Mouse (Mus musculus): ENCODE results near the gene Syce1l. TPM values are rescaled to one million over a fixed set of nuclear protein-coding genes. Genes with fewer than 3 reads are reported as not detected.

Syce1l gene
- total RNA-seq (2022): not detected

GRCm38 (mm10) chr8:113642926-113643325, at the start of gene Syce1l:
Syce1l (plus strand) TSS chr8:113643213.
- no peak for DNase-seq (ENCODE audit: low spot score in 2 of 2)

DNA sequence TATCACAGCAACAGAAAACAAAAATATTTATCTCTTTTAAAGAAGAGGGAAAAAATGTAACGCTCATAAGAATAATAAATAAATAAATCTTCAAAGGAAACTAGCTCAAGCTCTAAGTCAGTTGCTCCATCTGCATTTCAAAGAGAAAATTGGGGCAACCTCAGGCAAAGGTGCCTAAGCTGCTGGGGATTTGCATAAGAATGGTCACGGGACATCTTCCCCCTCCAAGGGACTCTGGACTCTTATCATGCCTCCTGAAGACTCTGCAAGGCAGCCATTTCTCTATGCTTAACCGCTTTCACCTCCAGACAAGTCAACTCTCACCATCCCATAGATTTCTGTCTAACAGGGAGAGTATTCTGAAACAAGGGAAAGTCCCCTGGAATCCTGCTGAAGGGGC, 44.6 kb upstream of the Syce1l start:
- DNase-seq (ENCODE audit: low spot score in 2 of 2): no peak

DNA sequence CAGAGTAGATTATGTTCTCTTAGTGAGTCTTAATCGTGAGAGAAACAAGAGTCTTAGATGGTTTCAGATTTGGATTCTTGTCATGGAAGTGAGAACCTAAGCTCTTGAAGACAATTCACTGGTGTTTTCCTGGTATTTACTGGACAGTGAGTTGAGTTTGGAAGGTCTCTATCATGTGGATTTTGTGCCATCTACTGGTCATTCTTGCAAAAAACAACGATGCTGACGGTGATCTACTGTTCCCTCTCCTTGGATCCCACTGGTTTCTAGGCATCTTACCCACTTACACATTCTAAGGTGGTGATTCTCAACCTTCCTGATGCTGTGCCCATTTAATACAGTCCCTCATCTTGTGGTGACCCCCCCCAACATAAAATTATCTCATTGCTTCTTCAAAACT, 10.4 kb upstream of the Syce1l start:
- no peak for DNase-seq (ENCODE audit: low spot score in 2 of 2)

DNA sequence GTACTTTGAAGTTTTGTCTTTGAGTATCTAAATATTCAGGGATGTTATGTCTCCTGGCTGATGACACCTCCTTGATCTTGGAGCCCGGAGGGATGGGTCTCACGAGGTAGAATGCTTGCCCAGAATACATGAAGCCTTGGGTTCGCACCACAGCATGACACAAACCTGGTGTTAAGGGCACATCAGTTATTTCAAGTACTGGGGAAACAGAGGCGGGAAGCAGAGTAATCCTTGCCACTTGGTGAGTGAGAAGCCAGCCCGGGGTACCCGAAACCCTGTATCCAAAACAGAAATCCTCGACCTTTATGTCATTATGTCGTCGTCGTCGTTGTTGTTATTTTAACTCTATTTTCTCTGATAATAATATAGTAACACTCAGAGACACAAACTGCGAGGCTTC, 8.9 kb upstream of the Syce1l start:
- DNase-seq (ENCODE audit: low spot score in 2 of 2): no peak

GRCm38 (mm10) chr8:113634670-113635591, 8.1 kb upstream of the Syce1l start, which contains the start of gene Mon1b:
Mon1b (plus strand) TSS chr8:113635587.
- peak; percentile 95 to 97 for DNase-seq (ENCODE audit: low spot score in 2 of 2)

DNA sequence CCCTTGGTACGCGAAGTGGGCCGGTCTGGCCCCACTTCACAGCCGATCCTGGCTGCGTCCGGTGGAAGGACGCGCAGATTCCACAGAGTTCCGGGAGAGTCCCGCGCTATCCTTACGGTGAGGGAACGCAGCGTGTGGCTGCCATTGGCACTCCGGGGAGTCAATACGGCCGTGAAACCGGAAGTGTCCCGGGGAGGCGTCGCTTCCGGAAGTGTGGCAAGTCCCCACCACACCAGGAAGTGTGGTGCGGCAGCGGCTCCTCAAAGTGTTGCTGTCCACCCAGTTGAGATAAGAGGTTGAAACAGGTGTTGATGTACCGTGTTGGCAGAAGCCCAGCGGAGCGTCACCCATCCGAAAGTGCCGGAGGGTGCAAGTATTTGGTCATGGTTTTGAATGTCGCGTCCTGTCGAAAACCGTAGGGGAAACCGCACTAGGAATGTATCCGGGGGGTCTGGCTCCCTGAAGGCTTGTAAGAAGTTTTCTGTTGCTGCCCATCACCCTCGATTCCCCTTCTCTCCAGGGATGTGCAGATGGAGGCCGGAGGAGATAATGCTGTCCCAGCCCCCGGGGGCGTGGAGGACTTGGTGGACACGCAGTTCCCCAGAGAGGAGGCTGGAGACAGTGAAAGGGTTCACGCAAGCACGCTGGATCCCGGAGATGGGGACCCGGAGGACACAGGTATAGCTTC, 7.3 kb upstream of the Syce1l start:
- no peak for DNase-seq (ENCODE audit: low spot score in 2 of 2)

GRCm38 (mm10) chr8:113636280-113636628, 6.8 kb upstream of the Syce1l start:
- DNase-seq (ENCODE audit: low spot score in 2 of 2): no peak

DNA sequence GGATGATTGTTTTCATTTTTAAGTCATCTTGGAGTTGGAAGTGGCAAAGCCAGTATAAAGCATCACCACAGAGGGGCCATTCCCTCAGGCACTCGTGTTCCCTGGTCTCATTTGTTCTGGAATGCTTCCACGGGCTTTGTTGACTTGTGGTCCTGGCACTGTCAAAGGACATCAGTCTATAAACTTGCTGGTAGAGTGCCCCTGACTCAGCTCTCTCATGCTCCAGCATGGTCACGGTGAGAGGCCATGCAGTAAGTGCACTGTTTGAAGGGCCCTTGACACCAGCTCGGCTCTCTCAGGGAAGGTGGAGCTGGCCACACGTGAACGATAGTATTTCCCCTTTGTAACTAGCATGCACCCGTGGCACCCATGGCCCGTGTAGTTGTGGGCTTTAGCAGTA, 2.7 kb upstream of the Syce1l start:
- DNase-seq (ENCODE audit: low spot score in 2 of 2): no peak

- no peak for DNase-seq (ENCODE audit: low spot score in 2 of 2)
These were observed 632 bp downstream of the Syce1l start for GRCm38 (mm10) chr8:113643479-113644210.

- no peak for DNase-seq (ENCODE audit: low spot score in 2 of 2)
These were observed 2.2 kb downstream of the Syce1l start for GRCm38 (mm10) chr8:113645220-113645619.

DNA sequence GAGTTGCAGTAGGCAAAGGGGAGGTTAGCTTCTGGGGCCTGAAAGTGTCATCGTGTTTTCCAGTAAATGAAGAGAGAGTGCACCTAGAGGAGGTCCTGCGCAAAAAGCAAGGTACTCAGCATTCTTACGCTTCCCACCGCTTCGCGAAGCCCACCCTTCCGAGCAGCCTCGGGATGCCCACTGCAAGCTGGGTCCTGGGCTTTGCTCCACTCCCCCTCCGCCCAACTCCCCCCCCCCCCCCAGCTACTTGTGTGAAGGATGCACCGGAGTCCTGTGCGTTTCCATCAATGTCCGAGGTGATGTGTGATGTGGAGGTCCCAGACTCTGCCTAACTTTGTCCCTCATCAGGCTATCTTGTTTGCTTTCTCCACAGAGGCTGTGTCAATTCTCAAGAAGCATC, 9.4 kb downstream of the Syce1l start:
- no peak for DNase-seq (ENCODE audit: low spot score in 2 of 2)

DNA sequence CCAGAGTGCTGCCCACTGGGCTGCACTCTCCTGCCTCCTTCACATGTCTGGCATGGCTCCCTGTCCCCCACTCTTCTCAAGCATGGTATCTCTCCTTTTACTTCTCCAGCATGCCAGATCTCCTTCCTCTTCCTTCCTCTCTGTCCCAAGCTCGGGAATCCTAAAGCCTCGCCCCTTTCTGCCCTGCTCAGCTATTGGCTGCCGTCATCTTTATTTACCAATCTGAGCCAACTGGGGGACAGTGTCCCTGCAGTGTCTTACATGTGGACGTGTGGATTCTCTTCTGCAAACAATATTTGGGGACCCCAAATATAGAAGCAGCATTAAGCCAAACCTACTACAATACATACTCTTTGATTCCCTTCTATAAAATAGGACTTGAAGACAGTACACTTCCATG, 10.1 kb downstream of the Syce1l start:
- DNase-seq (ENCODE audit: low spot score in 2 of 2): no peak

GRCm38 (mm10) chr8:113656154-113656553, 13.1 kb downstream of the Syce1l start:
- no peak for DNase-seq (ENCODE audit: low spot score in 2 of 2)

- no peak for DNase-seq (ENCODE audit: low spot score in 2 of 2)
These were observed 13.8 kb downstream of the Syce1l start for GRCm38 (mm10) chr8:113656681-113657298.

- DNase-seq (ENCODE audit: low spot score in 2 of 2): no peak
These were observed 17.1 kb downstream of the Syce1l start for GRCm38 (mm10) chr8:113660128-113660527.

DNA sequence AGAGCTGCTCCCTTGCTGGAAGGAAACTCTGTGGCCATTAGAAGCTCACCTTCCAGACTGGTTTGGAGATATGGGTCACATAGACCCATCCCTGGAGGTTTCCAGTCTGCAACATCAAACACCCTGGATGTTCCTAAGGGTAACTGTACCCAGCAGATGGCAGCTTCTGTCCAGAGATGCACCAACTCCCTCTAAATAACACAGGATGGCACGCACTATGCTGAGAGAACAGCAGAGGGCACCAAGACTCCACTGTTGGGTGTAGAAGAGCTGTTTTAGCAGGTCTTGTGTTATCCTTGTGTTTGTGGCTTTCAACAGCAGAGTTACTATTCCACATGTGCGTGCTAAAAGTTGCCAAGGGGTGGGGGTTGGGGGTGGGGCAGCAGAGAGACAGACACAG, 21.5 kb downstream of the Syce1l start:
- DNase-seq (ENCODE audit: low spot score in 2 of 2): peak; percentile 36 to 41

- no peak for DNase-seq (ENCODE audit: low spot score in 2 of 2)
These were observed 22.0 kb downstream of the Syce1l start for GRCm38 (mm10) chr8:113665036-113665435.

DNA sequence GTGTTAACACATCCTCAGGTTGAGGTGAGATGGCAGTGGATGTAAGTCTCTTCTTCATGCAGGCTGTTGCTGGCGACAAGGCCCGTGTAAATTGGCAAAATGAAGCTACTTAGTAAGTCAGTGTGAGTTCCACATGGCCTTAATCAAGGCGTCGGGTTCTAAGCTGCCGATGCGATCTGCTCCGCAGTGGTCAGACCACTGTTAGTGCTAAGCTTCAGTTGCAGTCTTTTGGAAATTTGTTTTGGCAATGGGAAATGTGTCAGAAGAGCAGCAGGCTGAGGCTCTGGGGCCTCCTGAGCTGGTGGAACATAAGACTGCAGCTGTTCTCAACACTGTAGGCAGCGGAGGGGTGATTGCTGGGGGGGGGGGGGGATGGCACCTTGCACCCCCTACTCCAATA, 22.9 kb downstream of the Syce1l start:
- DNase-seq (ENCODE audit: low spot score in 2 of 2): no peak

- DNase-seq (ENCODE audit: low spot score in 2 of 2): no peak
These were observed 23.9 kb downstream of the Syce1l start for GRCm38 (mm10) chr8:113666714-113667432.

DNA sequence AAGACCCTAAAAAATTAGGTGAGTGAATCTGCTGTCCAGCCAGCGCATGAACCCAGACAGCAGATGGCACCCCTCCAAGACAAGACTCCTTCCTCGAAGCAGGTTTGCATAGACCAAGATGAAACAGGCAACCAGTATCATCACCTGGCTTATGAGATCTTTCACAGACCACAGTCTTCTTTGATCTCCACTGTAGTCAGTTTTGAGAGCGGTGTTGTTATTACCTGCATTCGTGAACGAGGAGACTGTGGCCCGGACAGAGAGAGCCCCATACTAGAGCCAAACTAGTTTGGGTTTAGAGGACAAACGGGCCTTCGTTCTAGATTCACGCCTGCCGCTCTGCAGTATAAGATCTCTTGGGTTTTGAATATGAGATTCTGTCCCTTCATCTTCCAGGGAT, 26.9 kb downstream of the Syce1l start:
- no peak for DNase-seq (ENCODE audit: low spot score in 2 of 2)

Measured in gastrocnemius, adult 8-10 months (tissue).